12 mouse cellular contexts compared by ENCODE assay signal in genomic region chr1:152313480-152313879, GRCm38 (mm10).
DNase-seq lines count a peak whose midpoint lies in the region; TF ChIP-seq lines count a peak whose summit lies in the region.
"Had no signal": no experiment of that assay in that cellular context is flagged by ENCODE, and none has a peak within 500 bp of the region (broad histone marks: within the 10 kb centered on the region; RNA-seq: fewer than 3 reads in every experiment).

No protein-coding gene starts in this region.

- H3K9me3 ChIP-seq in E14TG2a.4 (ENCODE audit: low read length), result peaks cover 6% of the 10 kb centered on the region
- H3K9me3 ChIP-seq: forebrain, embryonic 15.5 days; limb, embryonic 15.5 days; stomach, embryonic 15.5 days had no signal

- no peaks in the 10 kb centered on the region for H3K4me1 ChIP-seq in E14TG2a.4 (replicated peaks; ENCODE audit: low read depth, low read length)
- H3K4me1 ChIP-seq: forebrain, embryonic 15.5 days; limb, embryonic 15.5 days; neural tube, embryonic 12.5 days; stomach, embryonic 15.5 days had no signal

- peak; percentile 46 for TF ChIP-seq CTCF in E14TG2a.4 (conservative IDR thresholded peaks at IDR 0.05; ENCODE audit: low read length)

- no peak overlapping the region for H3K4me3 ChIP-seq in E14TG2a.4 (replicated peaks; ENCODE audit: low read length)
- H3K4me3 ChIP-seq: forebrain, embryonic 15.5 days; limb, embryonic 15.5 days; neural tube, embryonic 12.5 days; stomach, embryonic 15.5 days had no signal

- intact Hi-C loops in left cerebral cortex, postnatal 4 days (cut with DNase I), result no loop called here

- no peaks in the 10 kb centered on the region for H3K36me3 ChIP-seq in E14TG2a.4 (ENCODE audit: insufficient read depth, low read length)
- H3K36me3 ChIP-seq: forebrain, embryonic 15.5 days; limb, embryonic 15.5 days; neural tube, embryonic 12.5 days; stomach, embryonic 15.5 days had no signal

- H3K27me3 ChIP-seq in E14TG2a.4 (ENCODE audit: insufficient read depth, low read length), result no peaks in the 10 kb centered on the region
- H3K27me3 ChIP-seq: forebrain, embryonic 15.5 days; limb, embryonic 15.5 days; neural tube, embryonic 12.5 days; stomach, embryonic 15.5 days had no signal

- DNase-seq in left cerebral cortex, postnatal 4 days, result peak; percentile 25
- no peak for DNase-seq in left cerebral cortex, adult 11 months (ENCODE audit: low spot score)
- DNase-seq in WW6 (ENCODE audit: low read depth, low spot score), result peak; percentile 49
- DNase-seq in naive thymus-derived CD4-positive, alpha-beta T cell, adult 2 months (ENCODE audit: low read depth), result peak; percentile 57
- DNase-seq in ovary, adult 18-20 months (ENCODE audit: low spot score), result no peak
- no peak for DNase-seq in adrenal gland, adult 2 months
- DNase-seq: kidney, adult 9 months had no signal

Comparison
In these comparisons a context has a peak if more than half of its experiments do, and no peak if none do; other contexts are left out.
1. DNase-seq: peak in left cerebral cortex, postnatal 4 days (single experiment), WW6 (single experiment) and naive thymus-derived CD4-positive, alpha-beta T cell, adult 2 months (single experiment); none in left cerebral cortex, adult 11 months (single experiment), ovary, adult 18-20 months (single experiment) and adrenal gland, adult 2 months (single experiment).